Mouse (Mus musculus) left cerebral cortex, adult 11 months (tissue): ENCODE data around the gene Nuak1.
A peak's percentile ranks its signal among the peaks of the same experiment; 100 is the strongest.

Source experiments
- DNase-seq: peaks from one replicate; pipeline ENCODE4 v3.0.0; 2022; ENCODE audit warnings: low spot score

Nuak1 gene

DNA sequence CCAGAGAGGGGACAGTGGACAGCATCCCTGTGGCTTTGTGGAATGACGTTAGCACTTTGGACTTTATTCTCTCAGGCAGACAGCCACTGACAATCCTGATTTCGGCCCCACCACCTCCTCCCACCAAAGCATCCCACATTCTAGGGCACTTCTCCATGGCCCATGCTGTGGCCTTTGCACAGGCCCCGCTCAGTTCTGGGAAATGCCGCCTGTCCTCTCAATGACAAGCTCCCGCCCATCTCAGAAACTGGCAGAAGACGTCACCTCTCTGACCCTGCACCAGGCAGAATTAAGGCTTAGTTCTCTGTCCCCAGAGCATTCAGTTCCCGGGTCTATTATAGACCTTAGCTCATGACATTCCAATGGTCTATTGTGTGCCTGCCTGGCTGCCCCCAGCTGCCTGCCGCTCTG is 7.0 kb upstream of the Nuak1 start:
- DNase-seq, result no peak

DNA sequence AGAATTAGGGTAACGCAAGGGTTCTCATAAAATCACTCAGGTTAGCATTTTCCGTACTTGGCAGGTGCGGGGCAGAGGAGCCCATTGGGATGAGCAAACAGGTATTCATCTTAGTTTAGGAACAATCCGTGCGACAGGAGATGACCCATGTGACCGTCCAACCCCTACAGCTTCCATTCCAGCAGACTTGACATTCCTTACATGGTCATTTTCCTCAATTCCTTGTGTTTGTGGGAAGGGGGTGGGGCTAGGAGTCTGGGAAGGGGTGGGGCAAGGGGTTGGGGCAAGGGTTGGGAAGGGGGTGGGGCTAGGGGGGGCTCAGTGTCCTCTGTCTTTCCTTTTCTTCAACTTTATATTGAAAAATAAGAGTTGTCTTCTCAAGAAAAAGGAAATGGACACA is 6.3 kb upstream of the Nuak1 start:
- DNase-seq, result no peak

DNA sequence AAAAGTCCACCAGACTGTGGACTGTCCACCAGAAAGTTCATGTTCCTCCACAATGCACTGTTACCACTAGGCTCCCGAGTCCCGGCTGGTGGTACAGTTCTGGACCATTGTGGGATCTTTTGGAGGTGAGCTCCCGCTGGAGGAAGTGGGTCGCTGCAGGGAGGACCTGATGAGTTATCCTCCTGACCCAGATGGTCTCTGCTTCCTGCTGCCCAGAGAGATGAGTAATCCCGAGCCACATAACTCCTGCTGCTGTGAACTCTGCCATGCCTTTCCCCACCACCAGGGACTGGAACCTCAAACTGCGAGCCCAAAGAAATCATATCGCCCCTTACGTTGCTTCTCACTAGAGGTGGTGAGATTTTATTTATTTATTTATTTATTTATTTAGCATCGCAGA is 4.0 kb upstream of the Nuak1 start:
- DNase-seq, result no peak

DNA sequence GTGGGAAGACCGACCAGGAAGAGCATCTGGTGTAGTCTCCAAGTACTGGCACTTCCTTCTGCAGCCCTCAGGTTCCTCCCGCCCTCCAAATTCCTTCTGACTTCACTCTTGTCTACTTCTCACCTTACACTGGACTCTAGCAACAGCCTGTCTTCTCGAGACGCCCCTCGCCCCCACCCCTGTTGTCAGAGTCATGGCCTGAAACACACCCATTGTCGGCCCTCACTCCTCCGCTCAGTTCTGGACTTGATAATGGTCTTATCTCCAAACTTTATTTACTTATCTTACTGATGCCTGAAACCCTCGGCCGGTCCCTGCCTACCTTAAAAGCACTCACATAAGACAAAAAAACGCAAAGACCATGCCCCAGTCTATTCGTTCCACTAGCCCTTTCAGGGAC is 1.4 kb upstream of the Nuak1 start:
- DNase-seq, result no peak

DNA sequence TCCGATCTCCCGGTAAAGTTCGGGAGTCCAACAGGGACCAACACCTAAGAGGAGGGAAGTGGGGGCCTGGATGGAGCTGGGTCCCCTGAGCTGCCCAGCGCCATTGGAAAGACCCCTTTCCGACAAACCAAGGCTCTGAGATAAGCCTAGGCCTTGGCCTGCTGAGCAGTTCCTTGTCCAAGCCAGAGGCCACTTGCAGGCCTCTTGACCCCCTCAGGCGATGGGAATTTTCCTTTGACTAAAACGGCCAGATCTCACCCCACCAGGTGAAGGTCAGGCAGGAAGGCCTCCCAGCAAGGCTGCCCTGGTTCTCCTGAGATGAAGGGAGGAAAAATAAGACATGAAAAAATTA is 1.0 kb upstream of the Nuak1 start:
- no peak for DNase-seq

DNA sequence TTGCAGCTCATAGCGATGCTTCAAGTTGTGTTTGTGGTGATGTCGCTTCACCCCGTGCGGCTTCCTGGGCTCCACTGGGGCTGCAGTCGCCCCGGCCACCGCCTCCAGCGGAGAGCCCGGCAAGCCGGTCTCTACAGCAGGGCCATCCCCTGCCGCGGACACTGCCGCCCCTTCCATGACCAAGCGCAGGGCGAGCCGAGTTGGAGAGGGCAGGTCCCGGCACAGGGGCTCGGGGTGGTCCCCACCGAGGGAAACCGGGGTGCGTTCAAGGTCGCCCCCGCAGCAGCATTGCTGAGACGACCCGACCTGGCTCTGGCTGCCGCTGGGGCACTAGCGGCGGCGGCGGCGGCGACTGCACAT is 236 bp downstream of the Nuak1 start:
- no peak for DNase-seq

DNA sequence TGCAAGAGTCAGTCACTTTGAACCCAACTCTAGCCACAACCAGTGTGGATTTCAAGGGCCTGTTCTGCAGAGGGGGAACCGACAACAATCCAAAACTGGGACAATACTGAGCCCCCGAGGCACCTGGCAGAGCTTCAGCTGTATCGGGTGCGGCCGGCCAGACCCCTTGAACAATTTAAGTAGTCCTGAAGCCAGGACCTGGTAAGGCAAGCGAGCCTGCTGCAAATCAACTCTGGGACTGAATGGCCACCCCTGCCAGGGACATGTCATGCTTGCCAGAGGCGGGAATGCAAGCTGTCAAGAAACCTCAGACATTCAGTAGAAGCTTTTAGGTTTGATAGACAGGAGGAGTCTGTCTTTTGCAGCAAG is 1.2 kb downstream of the Nuak1 start:
- no peak for DNase-seq

DNA sequence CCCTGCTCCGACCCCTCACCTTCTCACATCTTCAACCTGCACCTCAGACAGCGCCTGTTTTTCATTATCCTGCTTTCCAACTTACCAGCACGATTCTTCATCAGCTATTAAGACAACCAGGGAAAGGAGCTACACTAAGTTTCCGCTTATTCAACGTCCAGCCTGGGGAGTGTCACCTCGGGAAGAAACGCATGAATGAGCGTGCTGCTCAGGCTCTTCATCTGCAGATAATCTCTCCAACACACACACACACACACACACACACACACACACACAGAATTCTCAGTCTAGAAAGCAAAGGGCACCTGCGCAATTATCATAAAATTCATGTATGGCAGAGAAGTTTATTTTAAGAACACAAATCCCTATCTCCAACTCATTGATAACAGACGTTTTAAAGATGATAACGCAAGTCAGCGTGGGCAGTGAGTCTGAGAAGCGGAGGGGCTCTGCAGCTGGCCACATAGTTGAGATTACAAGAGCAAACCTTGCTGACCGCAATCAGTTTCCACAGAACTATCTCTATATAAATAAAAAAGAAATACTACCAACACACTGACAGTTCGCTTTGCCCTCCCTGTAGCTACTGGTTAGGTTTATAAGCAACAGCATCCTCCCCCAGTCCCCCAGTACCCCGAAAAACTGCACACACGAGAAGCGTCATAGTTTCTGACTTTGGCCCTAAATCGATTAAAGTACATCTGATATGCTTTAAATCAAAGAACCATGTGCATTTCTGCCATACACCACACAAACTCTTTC is 1.8 kb downstream of the Nuak1 start:
- no peak for DNase-seq

DNA sequence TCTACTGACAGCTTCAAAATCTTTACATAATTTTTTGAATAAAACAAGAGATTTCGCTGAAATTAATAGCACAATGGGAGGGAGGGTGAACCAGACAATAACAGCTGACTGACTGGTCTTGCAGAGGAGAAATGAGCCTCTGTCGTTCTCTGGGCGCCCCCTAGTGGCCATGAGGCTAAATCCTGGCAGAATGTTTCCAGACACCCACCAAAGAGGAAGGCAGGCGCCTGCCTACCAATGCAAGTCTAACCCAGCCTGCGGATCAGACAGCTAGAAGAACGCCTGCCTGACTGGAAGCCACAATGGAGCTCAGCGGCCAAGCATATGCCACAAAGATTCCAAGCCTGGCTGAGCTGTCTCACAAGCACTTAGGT is 2.4 kb downstream of the Nuak1 start:
- peak; percentile 94 for DNase-seq

DNA sequence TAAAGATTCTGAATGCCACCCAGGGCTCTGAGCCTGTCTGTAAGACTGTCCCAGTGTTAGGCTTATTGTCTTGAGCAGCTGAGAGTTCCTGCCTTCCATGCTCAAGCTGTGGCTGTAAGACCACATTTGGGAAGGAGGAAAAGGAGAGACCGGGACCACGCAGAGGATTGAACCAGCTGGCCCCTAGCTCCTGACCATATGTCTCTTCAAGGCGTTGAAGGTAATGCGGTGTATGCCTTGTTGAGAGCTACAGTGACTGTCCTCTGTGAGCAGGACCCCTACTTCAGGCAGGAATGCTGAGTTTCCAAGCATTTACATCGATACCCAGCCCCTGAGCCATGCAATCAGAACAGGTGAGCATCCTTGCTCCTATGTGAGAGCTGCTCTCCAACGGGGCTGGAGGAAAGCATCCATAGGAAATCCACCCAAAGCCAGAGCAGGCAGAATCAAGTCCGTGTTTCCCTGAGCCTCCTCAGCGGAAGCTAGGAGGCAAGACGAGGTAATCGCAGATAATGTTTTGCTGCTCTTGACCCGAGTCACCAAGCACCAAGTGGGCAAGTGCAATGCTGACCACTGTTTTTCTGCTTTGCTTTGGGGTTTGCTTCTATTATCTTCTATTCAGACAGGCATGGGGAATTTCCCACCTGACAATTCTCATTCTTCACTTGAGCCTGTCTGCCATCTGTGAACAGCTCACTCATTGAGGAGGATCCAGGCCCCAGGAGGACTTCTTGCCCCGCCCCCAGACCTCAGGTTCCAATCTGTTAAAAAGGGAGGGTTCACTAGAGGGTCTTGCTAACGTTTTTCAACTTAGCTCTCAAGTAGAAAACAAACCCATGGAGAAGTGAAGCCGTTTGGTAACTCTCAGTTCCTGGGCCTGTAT is 3.0 kb downstream of the Nuak1 start:
- DNase-seq, result no peak

DNA sequence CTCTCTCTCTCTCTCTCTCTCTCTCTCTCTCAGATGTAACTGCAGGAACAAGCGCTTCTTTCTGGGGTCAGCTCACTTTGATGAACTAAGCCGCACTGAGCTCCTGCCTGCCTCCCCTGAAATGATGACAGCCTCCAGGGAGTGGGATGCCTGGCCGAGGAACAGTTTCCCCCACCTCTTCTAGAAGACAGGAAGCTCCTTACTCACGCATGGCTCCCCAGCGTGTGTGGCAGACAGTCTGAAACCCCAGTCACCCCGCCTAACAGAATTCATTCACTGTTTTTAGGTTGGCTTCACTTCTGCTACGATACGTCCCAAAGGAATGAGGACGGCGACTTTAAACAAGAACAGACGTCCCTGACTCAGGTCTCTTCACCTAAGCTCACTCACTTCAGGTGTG is 4.5 kb downstream of the Nuak1 start:
- DNase-seq, result no peak

DNA sequence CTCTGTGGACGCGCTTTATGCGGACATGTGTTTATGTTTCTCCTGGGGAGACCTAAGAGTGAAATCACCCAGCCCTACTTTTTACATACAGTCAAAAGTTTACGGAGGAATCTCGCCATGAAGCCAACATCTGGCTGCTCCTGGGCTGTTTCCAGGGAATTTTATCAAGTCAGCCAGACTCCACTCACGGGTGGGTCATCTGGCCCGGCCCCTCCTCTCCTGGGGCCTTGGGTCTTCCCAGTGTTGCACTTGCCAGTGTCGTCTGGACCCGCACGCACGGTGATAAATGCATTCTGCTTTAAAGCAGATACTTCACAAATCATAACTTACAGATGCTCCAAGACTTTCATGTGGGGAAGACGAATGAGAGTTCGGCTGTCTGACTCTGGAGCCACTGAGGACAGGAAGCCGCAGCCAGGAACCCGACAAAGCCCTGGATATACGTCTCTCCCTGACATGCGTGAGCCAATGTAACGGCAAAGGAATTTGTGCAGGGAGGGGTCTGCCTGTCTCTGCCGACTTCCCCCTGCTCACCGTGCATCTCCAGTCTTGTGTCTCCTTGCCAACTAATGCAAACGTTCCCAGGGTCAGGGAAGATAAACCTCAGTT is 7.1 kb downstream of the Nuak1 start:
- DNase-seq, result no peak

DNA sequence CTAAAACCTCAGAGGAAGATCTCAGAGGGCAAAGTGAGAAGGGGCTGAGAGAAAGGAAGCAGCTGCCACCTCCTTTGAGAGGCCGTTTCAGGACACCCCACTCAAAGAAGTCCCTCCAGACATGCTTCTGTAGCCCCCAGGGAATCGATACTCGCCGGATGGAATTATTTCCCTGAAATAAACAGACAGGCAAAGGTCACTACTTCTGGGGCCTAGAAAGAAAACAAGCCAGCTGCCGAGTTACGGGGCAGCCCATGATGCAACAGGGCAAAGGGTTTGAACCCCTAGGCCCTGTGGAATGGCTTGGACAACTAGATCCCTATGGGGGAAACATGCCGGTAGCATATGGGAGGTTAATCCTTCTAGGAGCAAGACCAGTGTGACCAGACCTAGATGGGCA is 16.0 kb downstream of the Nuak1 start:
- DNase-seq, result no peak

DNA sequence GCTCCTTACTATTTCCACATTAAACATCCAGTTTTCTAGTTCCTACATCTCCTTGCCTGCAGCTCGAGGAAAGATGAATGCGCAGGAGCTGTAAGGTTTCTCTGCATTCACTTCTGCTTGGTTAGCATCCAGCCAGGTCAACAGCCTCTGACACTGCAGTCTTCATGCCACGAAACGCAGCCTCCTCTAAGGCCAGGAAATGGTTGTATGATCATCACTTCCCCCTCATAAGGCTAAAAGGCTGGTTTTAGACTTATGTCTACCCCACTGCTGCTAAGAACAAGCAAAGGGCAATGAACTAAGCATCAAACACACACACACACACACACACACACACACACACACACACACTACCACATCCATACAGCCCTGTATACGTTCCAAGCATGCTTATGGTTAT is 16.5 kb downstream of the Nuak1 start:
- DNase-seq, result no peak

DNA sequence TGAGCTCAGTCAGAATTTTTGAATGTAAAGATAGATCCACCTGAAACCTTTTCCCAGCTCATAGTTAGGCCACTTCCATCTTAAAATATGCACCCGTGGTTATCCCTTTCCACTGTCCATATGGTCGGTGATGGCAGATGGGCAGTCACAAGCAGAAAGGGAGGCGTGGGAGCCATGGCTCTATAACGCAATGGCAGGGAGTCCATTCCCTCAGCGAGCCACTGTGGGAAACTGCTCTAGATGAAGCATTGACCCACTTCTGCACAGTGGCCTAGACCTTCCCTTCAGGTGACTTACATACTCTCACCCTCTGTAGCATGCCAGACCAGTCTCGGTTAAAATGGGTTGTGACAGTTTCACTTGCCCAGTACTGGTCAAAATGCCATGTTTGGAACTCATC is 19.8 kb downstream of the Nuak1 start:
- DNase-seq, result no peak

DNA sequence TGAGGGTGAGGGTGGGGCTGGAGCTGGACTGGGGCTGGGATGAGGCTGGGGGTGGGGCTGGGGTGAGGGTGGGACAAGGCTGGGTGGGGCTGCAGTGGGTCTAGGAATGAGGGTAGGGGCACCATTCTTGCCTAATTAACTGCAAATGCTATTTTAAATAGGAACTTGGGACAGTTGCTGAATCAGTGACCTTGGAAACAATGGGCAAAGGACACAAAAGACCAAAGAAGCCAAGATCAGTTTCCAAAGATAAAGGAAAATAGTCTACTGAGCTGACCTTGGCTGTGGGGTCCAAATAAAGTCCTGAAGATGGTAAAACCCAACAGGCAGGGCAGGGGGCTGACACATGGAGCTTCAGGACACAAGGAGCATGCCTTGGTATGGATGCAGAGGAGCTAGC is 22.0 kb downstream of the Nuak1 start:
- DNase-seq, result no peak

DNA sequence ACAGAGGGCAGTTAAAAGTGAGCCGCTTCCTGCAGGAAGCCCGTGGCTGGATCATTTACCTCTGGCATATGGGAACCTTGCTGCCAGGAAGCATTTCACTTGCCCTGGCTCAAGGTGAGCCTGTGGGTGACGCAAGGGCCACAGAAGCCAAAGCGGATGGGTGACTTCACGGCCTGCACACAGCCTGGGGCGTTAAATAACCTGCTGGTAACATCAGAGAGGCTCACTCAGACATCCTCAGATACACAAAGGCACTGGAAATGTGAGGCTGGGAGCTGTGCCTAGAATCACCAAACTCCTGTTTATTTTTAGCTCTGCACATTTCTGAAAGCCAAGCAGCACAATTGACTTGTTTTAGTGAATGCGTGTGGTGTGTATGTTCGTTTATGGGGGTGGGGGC is 23.6 kb downstream of the Nuak1 start:
- no peak for DNase-seq

DNA sequence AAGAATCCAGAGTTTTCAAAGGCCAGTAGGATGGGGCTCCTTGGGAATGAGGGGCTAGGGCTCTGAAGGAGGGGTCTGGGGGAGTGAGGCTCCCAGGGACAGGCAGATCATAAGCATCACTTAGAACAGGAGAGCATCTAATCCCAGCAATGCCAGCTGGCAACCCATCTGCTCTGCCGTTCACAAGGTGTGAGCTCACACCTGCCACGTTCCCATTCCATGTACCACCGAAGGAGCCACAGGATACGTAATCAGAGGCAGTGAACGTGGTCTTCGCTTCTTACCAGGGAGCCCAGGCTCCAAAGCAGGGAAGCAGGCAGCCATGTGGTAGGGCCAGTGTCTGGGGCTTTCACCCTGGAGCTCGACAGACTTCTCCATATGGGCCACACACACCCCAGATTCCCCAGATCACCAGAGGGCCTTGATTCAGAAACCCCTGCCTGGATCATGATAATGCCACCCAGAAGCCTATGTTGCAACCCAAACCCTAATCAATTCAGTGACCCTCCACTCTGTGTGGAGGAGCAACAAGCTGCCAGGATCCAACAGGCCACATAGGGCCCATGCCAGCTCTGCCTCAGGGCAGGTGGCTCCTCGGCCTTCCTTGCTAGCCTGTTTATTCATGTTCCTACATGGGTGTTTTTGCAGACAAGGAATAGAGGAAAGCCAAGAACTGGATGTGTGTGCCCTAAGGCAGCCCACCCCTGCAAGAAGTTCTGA is 25.3 kb downstream of the Nuak1 start:
- DNase-seq, result no peak

DNA sequence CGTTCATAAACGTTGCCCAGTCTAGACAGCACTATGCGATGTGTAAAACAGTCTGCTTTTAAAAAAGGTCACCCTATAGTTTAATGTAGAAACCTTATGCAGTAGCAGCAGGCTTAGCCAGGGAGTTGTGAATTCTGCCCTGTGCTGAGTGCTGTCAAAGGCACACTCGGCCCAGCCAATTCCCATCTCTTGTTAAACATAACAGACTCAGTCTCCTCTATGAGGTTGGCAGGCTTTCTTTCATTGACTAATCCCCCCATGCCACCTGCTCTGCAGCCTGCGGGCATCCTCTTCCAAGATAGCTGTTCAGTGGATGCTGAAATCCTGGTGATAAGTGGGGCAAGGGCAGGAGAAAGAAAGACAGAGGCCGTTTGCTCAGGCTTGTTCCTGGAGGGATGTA is 27.1 kb downstream of the Nuak1 start:
- no peak for DNase-seq

DNA sequence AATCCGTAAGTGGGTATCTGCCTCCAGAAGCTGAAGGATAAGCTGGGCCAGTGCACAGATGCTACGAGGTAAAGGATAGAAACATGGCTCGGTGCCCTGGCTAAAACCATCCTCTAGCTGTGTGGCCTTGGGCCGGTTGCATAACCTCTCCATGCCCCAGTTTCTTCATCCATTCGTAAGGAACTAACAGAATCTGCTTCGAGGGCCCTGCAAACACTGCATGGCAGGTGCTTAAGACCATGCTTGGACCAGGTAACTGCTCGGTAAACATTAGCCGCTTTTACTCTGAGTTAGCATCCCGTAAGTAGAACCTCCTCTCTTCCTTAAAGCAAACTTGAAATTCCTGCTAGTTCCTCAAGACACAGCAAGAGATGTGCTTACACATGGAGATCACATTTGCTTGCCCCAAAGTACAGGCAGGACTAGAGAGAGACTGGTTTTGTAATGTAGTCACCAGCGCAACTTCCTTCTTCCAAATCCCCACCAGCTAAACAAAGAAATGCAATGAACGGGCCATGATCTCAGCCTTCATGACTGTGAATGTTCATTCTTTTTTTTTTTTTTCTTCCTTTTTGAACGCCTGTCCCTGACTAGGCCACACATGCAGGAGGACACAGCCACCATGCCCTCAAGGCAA is 28.0 kb downstream of the Nuak1 start:
- DNase-seq, result no peak

DNA sequence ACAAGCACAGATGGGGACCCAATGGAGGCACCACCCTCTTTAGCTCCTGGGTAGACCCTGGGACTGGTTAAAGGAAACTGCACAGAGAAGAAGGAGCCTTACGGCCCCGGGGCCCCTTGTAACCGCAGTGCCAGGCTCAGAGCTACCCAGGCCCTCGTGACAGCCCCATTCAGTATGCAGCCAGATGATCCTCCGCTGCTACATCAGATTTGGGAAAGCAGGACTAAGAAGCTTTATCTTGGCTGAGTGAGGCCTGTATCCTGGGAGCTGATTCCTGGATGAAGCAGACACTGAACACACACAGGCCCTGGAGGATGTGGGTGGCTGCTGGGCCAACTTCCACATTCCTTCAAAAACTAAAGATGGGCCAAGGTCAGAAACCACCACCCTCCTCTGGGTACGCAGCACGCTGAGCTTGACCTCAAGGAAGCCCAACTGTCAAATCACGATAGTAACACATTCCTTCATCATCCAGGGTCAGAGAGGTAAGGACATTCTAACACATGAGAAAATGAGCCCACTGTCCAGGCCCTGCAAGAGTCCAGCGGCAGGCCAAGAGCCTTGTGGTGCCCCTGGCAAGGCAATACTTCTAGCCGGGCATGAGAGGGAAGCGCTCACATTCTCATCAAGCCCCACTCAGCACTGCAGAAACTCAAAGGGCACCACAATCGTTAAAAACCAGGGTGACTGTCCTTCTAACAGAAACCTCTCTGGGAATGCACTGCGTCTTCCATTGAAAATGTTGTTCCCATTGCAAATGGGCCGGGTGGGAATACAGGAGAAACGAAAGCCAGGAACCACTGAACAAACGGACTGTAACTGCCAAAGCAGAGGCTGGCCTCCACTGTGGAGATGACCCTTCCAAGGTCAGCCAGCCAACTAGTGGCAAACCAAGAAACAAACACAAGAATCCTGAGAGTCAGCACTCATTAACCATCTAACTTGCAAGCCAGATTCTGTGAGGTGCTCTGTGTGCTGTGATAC is 29.0 kb downstream of the Nuak1 start:
- no peak for DNase-seq
